Mouse (Mus musculus) intestine, embryonic 15.5 days (tissue): ENCODE results near the gene Tgfa. TPM values are rescaled to one million over a fixed set of nuclear protein-coding genes. Genes with fewer than 3 reads are reported as not detected.

Experiments
- ATAC-seq: fragments of 200-750 bp; cut with Nextera tagmentation; 2 replicates; pipeline ENCODE4 v1.8.0; 2017; ENCODE audit warnings: moderate TSS enrichment, moderate library complexity
- H3K27ac ChIP-seq: fragments of 300-500 bp; sonication (generic); 2 replicates; pipeline ENCODE4 v1.5.1; 2015; ENCODE audit warnings: mild to moderate bottlenecking, inconsistent platforms
- H3K27me3 ChIP-seq: fragments of 300-500 bp; sonication (generic); replicated peaks from 2 replicates; pipeline ENCODE4 v1.6.1; 2015; ENCODE audit warnings: inconsistent platforms
- H3K36me3 ChIP-seq: fragments of 300-500 bp; sonication (generic); 2 replicates; pipeline ENCODE4 v1.6.1; 2015; ENCODE audit warnings: inconsistent platforms
- H3K4me1 ChIP-seq: fragments of 300-500 bp; sonication (generic); replicated peaks from 2 replicates; pipeline ENCODE4 v1.6.1; 2015; ENCODE audit warnings: inconsistent platforms
- H3K4me2 ChIP-seq: fragments of 300-500 bp; sonication (generic); replicated peaks from 2 replicates; pipeline ENCODE4 v1.6.1; 2015; ENCODE audit warnings: mild to moderate bottlenecking, inconsistent platforms
- H3K4me3 ChIP-seq: fragments of 300-500 bp; sonication (generic); replicated peaks from 2 replicates; pipeline ENCODE4 v1.5.1; 2015; ENCODE audit warnings: inconsistent platforms
- H3K9ac ChIP-seq: fragments of 300-500 bp; sonication (generic); 2 replicates; pipeline ENCODE4 v1.6.1; 2015; ENCODE audit warnings: inconsistent platforms
- H3K9me3 ChIP-seq: fragments of 300-500 bp; sonication (generic); 2 replicates; pipeline ENCODE4 v1.6.1; 2016; ENCODE audit warnings: inconsistent platforms
- WGBS: fragments of 180-500 bp; shearing (Covaris S2); methylation state at CpG from one replicate; pipeline ENCODE4 v1.1.7; 2015; 5-methylcytosine and 5-hydroxymethylcytosine counted together
- polyA plus RNA-seq: library from polyadenylated mRNA; unstranded; fragments of >200 nt; fragmentation: Nextera tagmentation; extraction: Ambion mirVana; gene quantifications from 2 replicates; pipeline ENCODE4 v1.2.1, GENCODE M21; 2015

Tgfa gene
- polyA plus RNA-seq, 1 experiment from 2014 or later: 6.5 TPM

GRCm38 (mm10) chr6:86277620-86278019 is 82.6 kb downstream of the Tgfa start:
- no peak overlapping the region for H3K27ac ChIP-seq
- H3K27me3 ChIP-seq: no peaks in the 10 kb centered on the region
- H3K4me1 ChIP-seq: no peaks in the 10 kb centered on the region
- 64% methylated on average over 7 of the region's 7 CpGs for WGBS
- no peak for ATAC-seq
- H3K36me3 ChIP-seq: no peaks in the 10 kb centered on the region
- no peak overlapping the region for H3K4me2 ChIP-seq
- H3K4me3 ChIP-seq: no peak overlapping the region
- H3K9me3 ChIP-seq: no peaks in the 10 kb centered on the region
- no peak overlapping the region for H3K9ac ChIP-seq

GRCm38 (mm10) chr6:86281573-86282210 is 86.7 kb downstream of the Tgfa start:
- no peak overlapping the region for H3K4me3 ChIP-seq
- no peaks in the 10 kb centered on the region for H3K27me3 ChIP-seq
- H3K4me2 ChIP-seq: no peak overlapping the region
- no peak for ATAC-seq
- no peaks in the 10 kb centered on the region for H3K36me3 ChIP-seq
- no peaks in the 10 kb centered on the region for H3K9me3 ChIP-seq
- WGBS: 85% methylated on average over 11 of the region's 11 CpGs
- H3K27ac ChIP-seq: no peak overlapping the region
- no peaks in the 10 kb centered on the region for H3K4me1 ChIP-seq
- H3K9ac ChIP-seq: no peak overlapping the region

- 77% methylated on average over 8 of the region's 8 CpGs for WGBS
- Histone ChIP-seq H3K27ac (no peak overlapping the region), H3K4me1 (no peaks in the 10 kb centered on the region), H3K9me3 (no peaks in the 10 kb centered on the region), H3K27me3 (no peaks in the 10 kb centered on the region), H3K36me3 (no peaks in the 10 kb centered on the region), H3K4me3 (no peak overlapping the region), H3K9ac (no peak overlapping the region), H3K4me2 (no peak overlapping the region)
- no peak for ATAC-seq
These were observed 98.3 kb downstream of the Tgfa start for GRCm38 (mm10) chr6:86293301-86293700.

GRCm38 (mm10) chr6:86295451-86295850 is 100.4 kb downstream of the Tgfa start:
- WGBS: 67% methylated on average over 8 of the region's 8 CpGs
- Histone ChIP-seq H3K27me3 (no peaks in the 10 kb centered on the region), H3K27ac (no peak overlapping the region), H3K4me3 (no peak overlapping the region), H3K9me3 (no peaks in the 10 kb centered on the region), H3K4me1 (no peaks in the 10 kb centered on the region), H3K36me3 (no peaks in the 10 kb centered on the region), H3K4me2 (no peak overlapping the region), H3K9ac (no peak overlapping the region)
- no peak for ATAC-seq

GRCm38 (mm10) chr6:86296126-86296525 is 101.1 kb downstream of the Tgfa start:
- Histone ChIP-seq H3K27ac (no peak overlapping the region), H3K9me3 (no peaks in the 10 kb centered on the region), H3K27me3 (no peaks in the 10 kb centered on the region), H3K4me1 (no peaks in the 10 kb centered on the region), H3K9ac (no peak overlapping the region), H3K4me2 (no peak overlapping the region), H3K36me3 (no peaks in the 10 kb centered on the region), H3K4me3 (no peak overlapping the region)
- WGBS: 94% methylated on average over 3 of the region's 3 CpGs
- ATAC-seq: no peak

GRCm38 (mm10) chr6:86296938-86297337 is 101.9 kb downstream of the Tgfa start:
- Histone ChIP-seq H3K4me1 (no peaks in the 10 kb centered on the region), H3K27me3 (no peaks in the 10 kb centered on the region), H3K9ac (no peak overlapping the region), H3K4me3 (no peak overlapping the region), H3K36me3 (no peaks in the 10 kb centered on the region), H3K27ac (no peak overlapping the region), H3K9me3 (no peaks in the 10 kb centered on the region), H3K4me2 (no peak overlapping the region)
- WGBS: 91% methylated on average over 2 of the region's 2 CpGs
- no peak for ATAC-seq

GRCm38 (mm10) chr6:86298961-86299360 is 103.9 kb downstream of the Tgfa start:
- H3K9me3 ChIP-seq: no peaks in the 10 kb centered on the region
- no peak overlapping the region for H3K4me2 ChIP-seq
- no peak overlapping the region for H3K9ac ChIP-seq
- H3K27me3 ChIP-seq: no peaks in the 10 kb centered on the region
- WGBS: 89% methylated on average over 3 of the region's 3 CpGs
- H3K27ac ChIP-seq: no peak overlapping the region
- no peaks in the 10 kb centered on the region for H3K36me3 ChIP-seq
- H3K4me3 ChIP-seq: no peak overlapping the region
- no peaks in the 10 kb centered on the region for H3K4me1 ChIP-seq
- ATAC-seq: no peak

GRCm38 (mm10) chr6:86299381-86299780 is 104.4 kb downstream of the Tgfa start:
- ATAC-seq: no peak

GRCm38 (mm10) chr6:86305680-86306079 is 110.7 kb downstream of the Tgfa start:
- Histone ChIP-seq H3K9ac (no peak overlapping the region), H3K4me3 (no peak overlapping the region), H3K9me3 (no peaks in the 10 kb centered on the region), H3K36me3 (no peaks in the 10 kb centered on the region; the same call in 1 of the 2 replicates), H3K4me1 (no peaks in the 10 kb centered on the region), H3K4me2 (no peak overlapping the region), H3K27me3 (no peaks in the 10 kb centered on the region), H3K27ac (no peak overlapping the region)
- 79% methylated on average over 4 of the region's 4 CpGs for WGBS
- no peak for ATAC-seq

More at GRCm38 (mm10) chr6:86299381-86299780, 104.4 kb downstream of the Tgfa start:
- Histone ChIP-seq H3K4me2 (no peak overlapping the region), H3K27me3 (no peaks in the 10 kb centered on the region), H3K9me3 (no peaks in the 10 kb centered on the region), H3K4me3 (no peak overlapping the region), H3K9ac (no peak overlapping the region), H3K36me3 (no peaks in the 10 kb centered on the region), H3K27ac (no peak overlapping the region), H3K4me1 (no peaks in the 10 kb centered on the region)
- WGBS: 76% methylated on average over 2 of the region's 2 CpGs

GRCm38 (mm10) chr6:86314011-86314410 is 119.0 kb downstream of the Tgfa start:
- Histone ChIP-seq H3K36me3 (no peaks in the 10 kb centered on the region; the same call in 1 of the 2 replicates), H3K4me3 (no peak overlapping the region), H3K4me1 (0 out of 2 replicates have a peak, but pooled peaks cover 2% of the 10 kb centered on the region), H3K9ac (no peak overlapping the region), H3K4me2 (no peak overlapping the region), H3K27ac (no peak overlapping the region), H3K27me3 (no peaks in the 10 kb centered on the region), H3K9me3 (no peaks in the 10 kb centered on the region)
- 47% methylated on average over 1 of the region's 1 CpGs for WGBS
- no peak for ATAC-seq

GRCm38 (mm10) chr6:86317066-86317465 is 122.0 kb downstream of the Tgfa start:
- ATAC-seq: no peak
- H3K9me3 ChIP-seq: no peaks in the 10 kb centered on the region

GRCm38 (mm10) chr6:86318855-86319254 is 123.8 kb downstream of the Tgfa start:
- no peaks in the 10 kb centered on the region for H3K36me3 ChIP-seq
- peak; percentile 69 for ATAC-seq
- H3K9me3 ChIP-seq: no peaks in the 10 kb centered on the region
- 52% methylated on average over 4 of the region's 4 CpGs for WGBS
- 0 out of 2 replicates have a peak, but pooled peaks cover under 1% of the 10 kb centered on the region for H3K4me1 ChIP-seq
- H3K4me3 ChIP-seq: no peak overlapping the region
- H3K27ac ChIP-seq: no peak overlapping the region
- no peaks in the 10 kb centered on the region for H3K27me3 ChIP-seq
- H3K4me2 ChIP-seq: no peak overlapping the region
- H3K9ac ChIP-seq: no peak overlapping the region

More at GRCm38 (mm10) chr6:86317066-86317465, 122.0 kb downstream of the Tgfa start:
- Histone ChIP-seq H3K36me3 (no peaks in the 10 kb centered on the region), H3K27me3 (no peaks in the 10 kb centered on the region), H3K4me3 (no peak overlapping the region), H3K4me2 (no peak overlapping the region), H3K27ac (no peak overlapping the region), H3K4me1 (0 out of 2 replicates have a peak, but pooled peaks cover 2% of the 10 kb centered on the region), H3K9ac (no peak overlapping the region)
- WGBS: 58% methylated on average over 1 of the region's 1 CpGs

- Histone ChIP-seq H3K4me3 (no peak overlapping the region), H3K27ac (no peak overlapping the region), H3K9me3 (no peaks in the 10 kb centered on the region), H3K4me2 (no peak overlapping the region), H3K36me3 (no peaks in the 10 kb centered on the region), H3K4me1 (no peaks in the 10 kb centered on the region), H3K27me3 (no peaks in the 10 kb centered on the region), H3K9ac (no peak overlapping the region)
- no peak for ATAC-seq
- 80% methylated on average over 5 of the region's 5 CpGs for WGBS
These were observed 127.1 kb downstream of the Tgfa start for GRCm38 (mm10) chr6:86322031-86322563.
